Mouse (Mus musculus) intestine, embryonic 16.5 days (tissue): ENCODE data around the gene Brpf1. TPM values are rescaled to one million over a fixed set of nuclear protein-coding genes. Genes with fewer than 3 reads are reported as not detected.

Experiments used
- ATAC-seq: fragments of 200-750 bp; cut with Nextera tagmentation; 2 replicates; pipeline ENCODE4 v1.8.0; 2017; ENCODE audit warnings: moderate TSS enrichment, moderate library complexity
- H3K27ac ChIP-seq: fragments of 300-500 bp; sonication (generic); 2 replicates; pipeline ENCODE4 v1.5.1; 2014; ENCODE audit warnings: mild to moderate bottlenecking, low read length
- H3K27me3 ChIP-seq: fragments of 300-500 bp; sonication (generic); replicated peaks from 2 replicates; pipeline ENCODE4 v1.6.1; 2014; ENCODE audit warnings: low read length, control low read depth, mixed read lengths; ENCODE audit not compliant: control insufficient read depth, insufficient read depth
- H3K36me3 ChIP-seq: fragments of 300-500 bp; sonication (generic); 2 replicates; pipeline ENCODE4 v1.6.1; 2014; ENCODE audit warnings: low read length, control low read depth; ENCODE audit not compliant: control insufficient read depth, insufficient read depth
- H3K4me1 ChIP-seq: fragments of 300-500 bp; sonication (generic); 2 replicates; pipeline ENCODE4 v1.6.1; 2014; ENCODE audit warnings: low read length, control low read depth, mixed read lengths; ENCODE audit not compliant: control insufficient read depth, insufficient read depth
- H3K4me2 ChIP-seq: fragments of 300-500 bp; sonication (generic); 2 replicates; pipeline ENCODE4 v1.6.1; 2014; ENCODE audit warnings: low read depth, low read length, control low read depth
- H3K4me3 ChIP-seq: fragments of 300-500 bp; sonication (generic); 2 replicates; pipeline ENCODE4 v1.5.1; 2014; ENCODE audit warnings: mild to moderate bottlenecking, low read length
- H3K9ac ChIP-seq: fragments of 300-500 bp; sonication (generic); 2 replicates; pipeline ENCODE4 v1.6.1; 2014; ENCODE audit warnings: low read depth, low read length
- H3K9me3 ChIP-seq: fragments of 300-500 bp; sonication (generic); 2 replicates; pipeline ENCODE4 v1.6.1; 2016; ENCODE audit warnings: low read length, control low read depth; ENCODE audit not compliant: control insufficient read depth
- WGBS: fragments of 180-500 bp; shearing (Covaris S2); extraction: QIAGEN DNeasy Blood & Tissue Kit; methylation state at CpG from one replicate; pipeline ENCODE4 v1.1.7; 2014; 5-methylcytosine and 5-hydroxymethylcytosine counted together
- polyA plus RNA-seq: library from polyadenylated mRNA; unstranded; fragments of >200 nt; fragmentation: Nextera tagmentation; extraction: Ambion mirVana; gene quantifications from 2 replicates; pipeline ENCODE4 v1.2.1, GENCODE M21; 2015

Brpf1 gene
- 11.6 and 13.4 TPM in 2 replicates for polyA plus RNA-seq

GRCm38 (mm10) chr6:113306986-113307349, at the start of gene Brpf1:
Gene Brpf1 (plus strand): TSS chr6:113307137.
- peak; percentile 54 for ATAC-seq
- Histone ChIP-seq H3K4me2 (peak within 1 kb of the TSS; percentile 90), H3K36me3 (no peaks in the 10 kb centered on the region), H3K9ac (peak within 1 kb of the TSS; percentile 97), H3K4me3 (peak within 1 kb of the TSS; percentile 99), H3K27ac (peak within 1 kb of the TSS; percentile 99), H3K9me3 (no peaks in the 10 kb centered on the region), H3K27me3 (no peaks in the 10 kb centered on the region), H3K4me1 (peaks cover 6% of the 10 kb centered on the region)
- WGBS, result under 1% methylated on average over 32 of the region's 32 CpGs

- no peaks in the 10 kb centered on the region for H3K4me1 ChIP-seq
- peaks cover 6% of the 10 kb centered on the region; the same call in 1 of the 2 replicates for H3K36me3 ChIP-seq
- H3K27me3 ChIP-seq, result no peaks in the 10 kb centered on the region
- no peak overlapping the region for H3K27ac ChIP-seq
- H3K9ac ChIP-seq, result no peak overlapping the region
- H3K9me3 ChIP-seq, result no peaks in the 10 kb centered on the region
- no peak for ATAC-seq
- WGBS, result 85% methylated on average over 8 of the region's 8 CpGs
- no peak overlapping the region for H3K4me3 ChIP-seq
- H3K4me2 ChIP-seq, result no peak overlapping the region
Observed at GRCm38 (mm10) chr6:113261174-113261858, 45.6 kb upstream of the Brpf1 start.

GRCm38 (mm10) chr6:113263531-113263930, 43.4 kb upstream of the Brpf1 start:
- 92% methylated on average over 6 of the region's 6 CpGs for WGBS
- Histone ChIP-seq H3K36me3 (peaks cover 6% of the 10 kb centered on the region; the same call in 1 of the 2 replicates), H3K9ac (no peak overlapping the region), H3K9me3 (no peaks in the 10 kb centered on the region), H3K27ac (no peak overlapping the region), H3K4me1 (no peaks in the 10 kb centered on the region), H3K4me2 (no peak overlapping the region), H3K4me3 (no peak overlapping the region), H3K27me3 (no peaks in the 10 kb centered on the region)
- ATAC-seq, result no peak

- no peak overlapping the region for H3K4me2 ChIP-seq
Observed at GRCm38 (mm10) chr6:113264429-113264828, 42.5 kb upstream of the Brpf1 start.

GRCm38 (mm10) chr6:113266996-113267655, 39.8 kb upstream of the Brpf1 start:
- Histone ChIP-seq H3K36me3 (peaks cover 13% of the 10 kb centered on the region), H3K4me1 (no peaks in the 10 kb centered on the region), H3K27me3 (no peaks in the 10 kb centered on the region), H3K4me3 (no peak overlapping the region), H3K9ac (no peak overlapping the region), H3K27ac (no peak overlapping the region), H3K4me2 (no peak overlapping the region), H3K9me3 (no peaks in the 10 kb centered on the region)
- no peak for ATAC-seq
- WGBS, result 91% methylated on average over 7 of the region's 7 CpGs

More at GRCm38 (mm10) chr6:113264429-113264828, 42.5 kb upstream of the Brpf1 start:
- peaks cover 10% of the 10 kb centered on the region for H3K36me3 ChIP-seq
- no peaks in the 10 kb centered on the region for H3K27me3 ChIP-seq
- no peak overlapping the region for H3K27ac ChIP-seq
- H3K9ac ChIP-seq, result no peak overlapping the region
- no peaks in the 10 kb centered on the region for H3K9me3 ChIP-seq
- no peak for ATAC-seq
- H3K4me1 ChIP-seq, result no peaks in the 10 kb centered on the region
- no peak overlapping the region for H3K4me3 ChIP-seq
- 91% methylated on average over 8 of the region's 8 CpGs for WGBS

DNA sequence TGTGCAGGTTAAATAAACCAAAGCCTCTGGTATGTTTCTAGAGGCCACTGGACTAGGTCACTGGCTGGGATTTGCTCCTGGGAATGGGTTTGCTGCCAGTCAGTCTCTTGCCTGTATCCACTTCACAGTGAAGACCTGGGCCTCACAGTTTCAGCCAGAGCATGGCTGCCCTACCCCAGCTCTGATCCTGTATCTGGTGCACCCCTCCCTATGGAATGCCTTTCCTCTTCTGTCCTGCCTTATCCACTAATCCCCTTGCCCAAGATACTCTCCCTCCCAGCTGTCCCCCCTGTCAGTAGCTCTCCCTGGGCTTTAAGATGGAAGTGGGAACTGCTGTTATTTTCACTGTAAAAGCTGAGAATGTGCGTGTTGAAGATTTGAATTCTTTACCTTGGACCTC, 38.9 kb upstream of the Brpf1 start:
- 93% methylated on average over 1 of the region's 1 CpGs for WGBS
- Histone ChIP-seq H3K27ac (no peak overlapping the region), H3K4me1 (no peaks in the 10 kb centered on the region), H3K36me3 (peaks cover 15% of the 10 kb centered on the region), H3K9me3 (no peaks in the 10 kb centered on the region), H3K9ac (no peak overlapping the region), H3K4me3 (no peak overlapping the region), H3K4me2 (no peak overlapping the region), H3K27me3 (no peaks in the 10 kb centered on the region)
- no peak for ATAC-seq

DNA sequence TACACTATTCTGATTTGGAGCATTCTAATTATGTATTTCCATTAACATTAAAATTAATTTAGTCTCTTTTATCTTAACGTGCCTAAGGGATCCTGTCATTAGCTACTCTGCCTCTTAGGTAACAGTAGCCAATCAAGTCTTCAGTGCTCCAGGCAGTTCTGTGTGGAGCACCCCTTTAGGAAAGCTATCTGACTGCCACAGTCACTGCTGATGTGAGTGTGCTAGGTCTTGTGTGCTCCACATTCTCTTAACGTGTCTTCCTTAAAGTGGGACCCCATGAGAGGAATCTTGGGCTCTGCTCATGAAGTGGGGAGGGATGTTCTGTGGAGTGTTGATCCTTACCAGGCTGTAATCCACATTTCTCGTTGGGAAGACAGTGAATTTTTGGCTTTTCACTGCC, 34.6 kb upstream of the Brpf1 start:
- Histone ChIP-seq H3K27me3 (no peaks in the 10 kb centered on the region), H3K9me3 (no peaks in the 10 kb centered on the region), H3K4me3 (no peak overlapping the region), H3K4me2 (no peak overlapping the region), H3K9ac (no peak overlapping the region), H3K36me3 (peaks cover 11% of the 10 kb centered on the region; the same call in 1 of the 2 replicates), H3K27ac (no peak overlapping the region), H3K4me1 (no peaks in the 10 kb centered on the region)
- WGBS, result 80% methylated on average over 3 of the region's 3 CpGs
- ATAC-seq, result no peak

GRCm38 (mm10) chr6:113276846-113277245, 30.1 kb upstream of the Brpf1 start:
- Histone ChIP-seq H3K36me3 (peaks cover 5% of the 10 kb centered on the region; the same call in 1 of the 2 replicates), H3K9ac (no peak overlapping the region), H3K4me1 (no peaks in the 10 kb centered on the region), H3K27ac (no peak overlapping the region), H3K27me3 (peaks cover 3% of the 10 kb centered on the region; the same call in 1 of the 2 replicates), H3K4me2 (no peak overlapping the region), H3K9me3 (no peaks in the 10 kb centered on the region), H3K4me3 (no peak overlapping the region)
- ATAC-seq, result no peak
- 81% methylated on average over 4 of the region's 4 CpGs for WGBS

DNA sequence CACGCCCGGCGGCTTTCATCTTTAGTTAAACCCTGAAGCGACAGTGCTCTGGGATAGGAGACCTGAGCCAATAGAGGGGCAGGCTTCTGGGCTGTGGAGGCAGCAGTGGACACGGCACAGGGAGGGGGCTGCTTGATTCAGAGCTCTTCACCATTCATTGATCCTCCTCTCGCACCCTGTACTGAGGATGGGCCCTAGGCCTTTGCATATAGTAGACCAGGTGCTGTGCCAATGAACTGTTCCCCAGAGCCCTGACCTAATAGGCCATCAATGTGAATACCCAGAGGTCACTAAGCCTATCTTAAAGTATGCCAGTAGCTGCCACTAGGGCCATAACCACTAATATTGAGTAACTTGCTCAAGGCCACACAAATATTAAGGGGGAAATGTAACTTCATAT, 25.3 kb upstream of the Brpf1 start:
- Histone ChIP-seq H3K9me3 (no peaks in the 10 kb centered on the region), H3K4me3 (no peak overlapping the region), H3K27ac (no peak overlapping the region), H3K4me1 (no peaks in the 10 kb centered on the region; the same call in 1 of the 2 replicates), H3K36me3 (no peaks in the 10 kb centered on the region), H3K9ac (no peak overlapping the region), H3K27me3 (peaks cover 26% of the 10 kb centered on the region), H3K4me2 (no peak overlapping the region)
- 64% methylated on average over 6 of the region's 6 CpGs for WGBS
- ATAC-seq, result peak; percentile 52; the same call in 1 of the 2 replicates
